Mouse (Mus musculus) midbrain, postnatal 0 days (tissue): ENCODE measurements around the gene Gtf2a1. TPM values are rescaled to one million over a fixed set of nuclear protein-coding genes. Genes with fewer than 3 reads are reported as not detected.
"Not testable (repeated sequence)": the region's sequence is repeated elsewhere in the genome, so short reads cannot be mapped to it uniquely, and the experiment has no call there.

Experiments
- ATAC-seq: fragments of 200-750 bp; cut with Nextera tagmentation; 2 replicates; pipeline ENCODE4 v1.8.0; 2017; ENCODE audit warnings: moderate number of reproducible peaks, mild to moderate bottlenecking, moderate TSS enrichment, moderate library complexity; ENCODE audit not compliant: low FRiP score
- DNase-seq: peaks from one replicate; pipeline ENCODE4 v3.0.0-alpha.2; 2015; ENCODE audit warnings: low spot score
- H3K27ac ChIP-seq: fragments of 300-500 bp; sonication (generic); 2 replicates; pipeline ENCODE4 v1.5.1; 2014; ENCODE audit warnings: low read depth, mild to moderate bottlenecking, low read length, mixed read lengths
- H3K27me3 ChIP-seq: fragments of 300-500 bp; sonication (generic); 2 replicates; pipeline ENCODE4 v1.6.1; 2014; ENCODE audit warnings: low read length, control low read depth, mixed read lengths; ENCODE audit not compliant: insufficient read depth
- H3K36me3 ChIP-seq: fragments of 300-500 bp; sonication (generic); 2 replicates; pipeline ENCODE4 v1.6.1; 2014; ENCODE audit warnings: low read length, control low read depth, mixed read lengths; ENCODE audit not compliant: insufficient read depth
- H3K4me1 ChIP-seq: fragments of 300-500 bp; sonication (generic); 2 replicates; pipeline ENCODE4 v1.6.1; 2014; ENCODE audit warnings: mild to moderate bottlenecking, control low read depth, antibody characterized with exemption, low read length, mixed read lengths; ENCODE audit not compliant: insufficient read depth
- H3K4me2 ChIP-seq: fragments of 300-500 bp; sonication (generic); 2 replicates; pipeline ENCODE4 v1.6.1; 2014; ENCODE audit warnings: low read depth, mild to moderate bottlenecking, low read length, mixed read lengths; ENCODE audit not compliant: poor library complexity, severe bottlenecking
- H3K4me3 ChIP-seq: fragments of 300-500 bp; sonication (generic); 2 replicates; pipeline ENCODE4 v1.5.1; 2014; ENCODE audit warnings: low read depth, mild to moderate bottlenecking, low read length, moderate library complexity
- H3K9ac ChIP-seq: fragments of 300-500 bp; sonication (generic); replicated peaks from 2 replicates; pipeline ENCODE4 v1.6.1; 2014; ENCODE audit warnings: mild to moderate bottlenecking, low read length, moderate library complexity, mixed read lengths; ENCODE audit not compliant: poor library complexity, severe bottlenecking
- H3K9me3 ChIP-seq: fragments of 300-500 bp; sonication (generic); 2 replicates; pipeline ENCODE4 v1.6.1; 2016; ENCODE audit warnings: low read length, control low read depth
- CTCF ChIP-seq: IDR thresholded peaks from 2 replicates; pipeline ENCODE4 v1.5.1; 2016; ENCODE audit warnings: antibody characterized with exemption, mild to moderate bottlenecking
- WGBS: fragments of 180-500 bp; shearing (Covaris S2); extraction: QIAGEN DNeasy Blood & Tissue Kit; methylation state at CpG from one replicate; pipeline ENCODE4 v1.1.7; 2014; 5-methylcytosine and 5-hydroxymethylcytosine counted together
- polyA plus RNA-seq: library from polyadenylated mRNA; unstranded; fragments of >200 nt; fragmentation: Nextera tagmentation; extraction: Ambion mirVana; gene quantifications from 2 replicates; pipeline ENCODE4 v1.2.1, GENCODE M21; 2015
- total RNA-seq: library from RNA; depleted of rRNA; stranded (reverse); fragments of >200 nt; gene quantifications from 2 replicates; pipeline ENCODE4 v1.2.3, GENCODE M21; 2014

Gene Gtf2a1
- total and polyA plus RNA-seq, 2 experiments from 2014 or later = 28.4 to 34.0 TPM

- ATAC-seq (no peak), DNase-seq (no peak)
- Histone ChIP-seq H3K9ac (peak overlapping the region; percentile 100), H3K9me3 (no peaks in the 10 kb centered on the region), H3K36me3 (peaks cover 13% of the 10 kb centered on the region), H3K4me1 (peaks cover 3% of the 10 kb centered on the region; the same call in 1 of the 2 replicates), H3K4me3 (peak overlapping the region; percentile 94), H3K27me3 (no peaks in the 10 kb centered on the region), H3K27ac (peak overlapping the region; percentile 100; the same call in 1 of the 2 replicates), H3K4me2 (peak overlapping the region; percentile 61)
- WGBS = 44% methylated on average over 3 of the region's 3 CpGs
- TF ChIP-seq CTCF = no peak
Observed at GRCm38 (mm10) chr12:91587077-91587476, 3.2 kb downstream of the Gtf2a1 start.

GRCm38 (mm10) chr12:91585815-91586214 lies 4.5 kb downstream of the Gtf2a1 start:
- not testable (repeated sequence) for DNase-seq, H3K27ac ChIP-seq, H3K27me3 ChIP-seq, H3K4me1 ChIP-seq, H3K9ac ChIP-seq, H3K9me3 ChIP-seq, ATAC-seq, H3K4me2 ChIP-seq, H3K4me3 ChIP-seq
- 95% methylated on average over 4 of the region's 4 CpGs for WGBS
- peaks cover 13% of the 10 kb centered on the region for H3K36me3 ChIP-seq

DNA sequence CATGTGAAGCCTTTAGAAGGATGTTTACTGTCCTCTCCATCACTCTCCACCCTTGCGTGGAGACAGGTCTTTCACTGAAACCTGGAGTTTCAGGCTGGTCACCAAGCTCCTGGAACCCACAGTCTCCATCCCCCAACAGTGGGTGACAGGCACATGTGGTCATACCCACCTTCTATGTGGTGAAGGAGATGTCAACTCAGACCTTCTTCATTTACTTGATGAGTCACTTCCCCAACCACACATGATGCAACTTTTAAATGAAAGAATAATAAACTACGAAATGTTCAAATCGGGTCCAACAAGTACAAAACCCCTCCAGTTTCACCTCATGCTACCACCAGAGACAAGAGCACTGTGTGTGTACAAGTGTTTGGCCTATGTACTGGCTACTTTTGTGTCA lies 5.1 kb downstream of the Gtf2a1 start:
- Histone ChIP-seq H3K4me3 (no peak overlapping the region), H3K27me3 (no peaks in the 10 kb centered on the region), H3K27ac (no peak overlapping the region), H3K4me2 (no peak overlapping the region), H3K9ac (no peak overlapping the region), H3K36me3 (peaks cover 13% of the 10 kb centered on the region), H3K4me1 (no peaks in the 10 kb centered on the region), H3K9me3 (no peaks in the 10 kb centered on the region)
- no peak for TF ChIP-seq CTCF
- DNase-seq (no peak), ATAC-seq (no peak)
- 95% methylated on average over 3 of the region's 3 CpGs for WGBS

- Histone ChIP-seq H3K9me3 (no peaks in the 10 kb centered on the region), H3K27me3 (no peaks in the 10 kb centered on the region), H3K4me3 (no peak overlapping the region), H3K4me2 (0 out of 2 replicates have a peak overlapping the region, but pooled peaks have one; percentile 3), H3K27ac (no peak overlapping the region), H3K36me3 (peaks cover 13% of the 10 kb centered on the region), H3K4me1 (no peaks in the 10 kb centered on the region), H3K9ac (no peak overlapping the region)
- WGBS = 25% methylated on average over 6 of the region's 6 CpGs
- DNase-seq (no peak), ATAC-seq (no peak)
- TF ChIP-seq CTCF = no peak
Observed at GRCm38 (mm10) chr12:91583409-91583808, 6.9 kb downstream of the Gtf2a1 start.

DNA sequence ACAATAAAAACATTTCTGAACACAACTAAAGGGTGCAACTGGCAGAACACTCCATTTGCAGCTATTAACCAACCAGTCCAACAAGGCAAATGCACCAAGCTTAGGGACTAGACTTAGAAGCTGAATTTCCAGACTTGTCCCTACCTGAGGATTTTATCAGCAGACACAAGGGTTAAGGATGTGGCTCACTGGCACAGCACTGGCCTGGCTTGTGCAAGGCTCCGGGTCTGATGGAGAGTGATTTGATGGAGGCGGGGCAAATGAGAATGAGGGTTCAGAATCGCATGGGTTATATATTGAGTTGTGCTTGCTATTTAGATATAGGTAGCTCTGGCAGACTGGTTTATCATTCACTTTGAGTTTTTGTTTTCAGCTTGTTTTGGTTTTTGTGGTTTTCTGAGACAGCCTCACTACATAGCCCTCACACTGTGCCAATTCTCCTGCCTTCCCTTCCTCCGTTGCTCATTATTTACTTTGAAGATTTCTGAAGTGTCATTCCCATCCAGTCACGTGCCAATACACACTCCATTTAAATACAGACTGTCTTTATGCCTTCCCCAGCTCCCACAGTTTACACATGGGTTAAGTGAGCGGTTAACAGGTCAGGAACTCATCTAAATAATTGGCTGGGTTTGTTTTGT lies 7.8 kb downstream of the Gtf2a1 start:
- DNase-seq (no peak), ATAC-seq (no peak)
- TF ChIP-seq CTCF = no peak
- Histone ChIP-seq H3K27me3 (no peaks in the 10 kb centered on the region), H3K9ac (no peak overlapping the region), H3K9me3 (no peaks in the 10 kb centered on the region), H3K4me2 (no peak overlapping the region), H3K4me1 (no peaks in the 10 kb centered on the region), H3K27ac (no peak overlapping the region), H3K4me3 (no peak overlapping the region), H3K36me3 (peaks cover 17% of the 10 kb centered on the region)
- 54% methylated on average over 6 of the region's 6 CpGs for WGBS

DNA sequence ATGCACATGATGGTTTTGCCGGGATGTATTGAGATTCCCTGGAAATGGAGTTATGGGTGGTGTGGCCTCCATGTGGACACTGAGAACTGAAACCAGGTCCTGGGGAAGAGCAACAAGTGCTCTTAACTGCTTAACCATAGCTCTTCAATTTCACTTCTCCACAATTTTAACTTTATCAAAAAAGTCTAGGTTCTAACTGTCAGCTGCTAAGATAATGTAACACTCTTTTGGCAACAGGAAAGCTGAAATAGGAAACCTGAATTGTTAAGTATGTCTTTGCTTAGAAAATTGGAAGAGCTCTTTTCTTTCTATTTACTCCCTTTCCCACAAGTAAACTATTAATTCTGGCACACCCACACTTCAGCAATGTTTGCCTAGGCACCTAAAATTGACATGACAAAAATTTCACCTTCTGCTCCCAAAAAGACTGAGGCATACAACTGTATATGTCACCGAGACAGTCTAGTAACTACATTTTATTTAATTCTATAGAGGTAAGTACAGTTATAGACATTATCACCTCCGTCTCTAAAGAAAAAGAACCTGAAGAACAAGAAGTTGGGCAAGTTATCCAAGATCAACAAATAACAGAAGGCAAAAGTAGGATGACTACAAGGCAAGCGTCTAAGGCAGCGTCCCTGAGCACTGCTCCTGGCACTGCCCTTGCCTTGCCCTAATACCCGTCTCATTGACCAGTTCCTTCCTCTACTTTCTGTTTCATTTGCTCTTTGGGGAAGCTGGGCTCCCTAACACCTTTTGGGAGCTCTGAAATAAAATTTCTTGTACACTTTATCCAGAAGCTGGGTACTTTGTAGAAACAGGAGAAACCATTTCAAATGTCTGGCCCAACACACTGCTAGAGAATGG lies 8.8 kb downstream of the Gtf2a1 start:
- H3K36me3 ChIP-seq = peaks cover 21% of the 10 kb centered on the region
- DNase-seq (no peak), ATAC-seq (no peak)
- no peak overlapping the region for H3K4me2 ChIP-seq
- no peaks in the 10 kb centered on the region for H3K9me3 ChIP-seq
- H3K27me3 ChIP-seq = no peaks in the 10 kb centered on the region
- no peak for TF ChIP-seq CTCF
- 91% methylated on average over 6 of the region's 6 CpGs for WGBS
- H3K27ac ChIP-seq = no peak overlapping the region
- no peaks in the 10 kb centered on the region for H3K4me1 ChIP-seq
- no peak overlapping the region for H3K4me3 ChIP-seq
- no peak overlapping the region for H3K9ac ChIP-seq
